Mouse (Mus musculus) forebrain, embryonic 16.5 days (tissue): Measurements from ENCODE around the gene Fgf7. TPM values are rescaled to one million over a fixed set of nuclear protein-coding genes. Genes with fewer than 3 reads are reported as not detected.

ENCODE experiments used
- ATAC-seq: fragments of 200-750 bp; cut with Nextera tagmentation; 2 replicates; pipeline ENCODE4 v1.8.0; 2017; ENCODE audit warnings: mild to moderate bottlenecking, moderate library complexity
- H3K27ac ChIP-seq: fragments of 300-500 bp; sonication (generic); 2 replicates; pipeline ENCODE4 v1.5.1; 2014; ENCODE audit warnings: low read length, control low read depth
- H3K27me3 ChIP-seq: fragments of 300-500 bp; sonication (generic); replicated peaks from 2 replicates; pipeline ENCODE4 v1.6.1; 2014; ENCODE audit warnings: low read length; ENCODE audit not compliant: control insufficient read depth, insufficient read depth
- H3K36me3 ChIP-seq: fragments of 300-500 bp; sonication (generic); 2 replicates; pipeline ENCODE4 v1.6.1; 2014; ENCODE audit not compliant: control insufficient read depth, insufficient read depth
- H3K4me1 ChIP-seq: fragments of 300-500 bp; sonication (generic); replicated peaks from 2 replicates; pipeline ENCODE4 v1.6.1; 2014; ENCODE audit warnings: low read length; ENCODE audit not compliant: control insufficient read depth, insufficient read depth
- H3K4me2 ChIP-seq: fragments of 300-500 bp; sonication (generic); 2 replicates; pipeline ENCODE4 v1.6.1; 2014; ENCODE audit warnings: mild to moderate bottlenecking, low read length, control low read depth
- H3K4me3 ChIP-seq: fragments of 300-500 bp; sonication (generic); replicated peaks from 2 replicates; pipeline ENCODE4 v1.5.1; 2014; ENCODE audit warnings: mild to moderate bottlenecking, low read length, control low read depth
- H3K9ac ChIP-seq: fragments of 300-500 bp; sonication (generic); replicated peaks from 2 replicates; pipeline ENCODE4 v1.6.1; 2014; ENCODE audit warnings: low read depth, low read length, control low read depth
- H3K9me3 ChIP-seq: fragments of 300-500 bp; sonication (generic); 2 replicates; pipeline ENCODE4 v1.6.1; 2016; ENCODE audit warnings: low read length; ENCODE audit not compliant: control insufficient read depth
- WGBS: fragments of 180-500 bp; shearing (Covaris S2); extraction: QIAGEN DNeasy Blood & Tissue Kit; methylation state at CpG from one replicate; pipeline ENCODE4 v1.1.7; 2014; 5-methylcytosine and 5-hydroxymethylcytosine counted together
- polyA plus RNA-seq: library from polyadenylated mRNA; unstranded; fragments of >200 nt; fragmentation: Nextera tagmentation; extraction: Ambion mirVana; gene quantifications from 2 replicates; pipeline ENCODE4 v1.2.1, GENCODE M21; 2015

The Fgf7 gene
- polyA plus RNA-seq, 1 experiment from 2014 or later, result 0.77 TPM

GRCm38 (mm10) chr2:126079086-126079485 lies 44.6 kb downstream of the Fgf7 start:
- no peak overlapping the region for H3K9ac ChIP-seq
- H3K36me3 ChIP-seq, result no peaks in the 10 kb centered on the region
- no peak for ATAC-seq
- no peaks in the 10 kb centered on the region for H3K9me3 ChIP-seq
- 75% methylated on average over 2 of the region's 2 CpGs for WGBS
- no peak overlapping the region for H3K4me2 ChIP-seq
- no peak overlapping the region for H3K27ac ChIP-seq
- H3K4me3 ChIP-seq, result no peak overlapping the region
- no peaks in the 10 kb centered on the region for H3K27me3 ChIP-seq
- no peaks in the 10 kb centered on the region for H3K4me1 ChIP-seq

- no peak for ATAC-seq
- H3K27me3 ChIP-seq, result no peaks in the 10 kb centered on the region
Measured at GRCm38 (mm10) chr2:126084326-126084725, 49.9 kb downstream of the Fgf7 start.

GRCm38 (mm10) chr2:126086187-126086586 lies 51.7 kb downstream of the Fgf7 start:
- H3K9me3 ChIP-seq, result no peaks in the 10 kb centered on the region
- no peaks in the 10 kb centered on the region for H3K4me1 ChIP-seq
- no peak for ATAC-seq
- H3K27me3 ChIP-seq, result no peaks in the 10 kb centered on the region
- no peak overlapping the region for H3K9ac ChIP-seq
- no peak overlapping the region for H3K4me2 ChIP-seq
- H3K27ac ChIP-seq, result no peak overlapping the region
- WGBS, result 75% methylated on average over 8 of the region's 8 CpGs
- no peak overlapping the region for H3K4me3 ChIP-seq
- no peaks in the 10 kb centered on the region for H3K36me3 ChIP-seq

More at GRCm38 (mm10) chr2:126084326-126084725, 49.9 kb downstream of the Fgf7 start:
- H3K4me3 ChIP-seq, result no peak overlapping the region
- H3K9me3 ChIP-seq, result no peaks in the 10 kb centered on the region
- H3K27ac ChIP-seq, result no peak overlapping the region
- no peaks in the 10 kb centered on the region for H3K4me1 ChIP-seq
- no peak overlapping the region for H3K4me2 ChIP-seq
- H3K36me3 ChIP-seq, result no peaks in the 10 kb centered on the region
- WGBS, result 80% methylated on average over 3 of the region's 3 CpGs
- no peak overlapping the region for H3K9ac ChIP-seq

GRCm38 (mm10) chr2:126090432-126090831 lies 56.0 kb downstream of the Fgf7 start:
- H3K9me3 ChIP-seq, result no peaks in the 10 kb centered on the region

GRCm38 (mm10) chr2:126094616-126095015 lies 60.2 kb downstream of the Fgf7 start:
- no peaks in the 10 kb centered on the region for H3K27me3 ChIP-seq
- H3K9me3 ChIP-seq, result no peaks in the 10 kb centered on the region
- no peak for ATAC-seq
- no peaks in the 10 kb centered on the region for H3K4me1 ChIP-seq
- H3K4me2 ChIP-seq, result no peak overlapping the region
- H3K27ac ChIP-seq, result no peak overlapping the region
- WGBS, result 89% methylated on average over 4 of the region's 4 CpGs
- no peak overlapping the region for H3K4me3 ChIP-seq
- no peaks in the 10 kb centered on the region for H3K36me3 ChIP-seq
- no peak overlapping the region for H3K9ac ChIP-seq

More at GRCm38 (mm10) chr2:126090432-126090831, 56.0 kb downstream of the Fgf7 start:
- no peak for ATAC-seq
- no peaks in the 10 kb centered on the region for H3K27me3 ChIP-seq
- H3K36me3 ChIP-seq, result no peaks in the 10 kb centered on the region
- H3K9ac ChIP-seq, result no peak overlapping the region
- WGBS, result 62% methylated on average over 5 of the region's 5 CpGs
- H3K27ac ChIP-seq, result no peak overlapping the region
- H3K4me3 ChIP-seq, result no peak overlapping the region
- H3K4me1 ChIP-seq, result no peaks in the 10 kb centered on the region
- no peak overlapping the region for H3K4me2 ChIP-seq

Other genes starting within 250 kb of the Fgf7 start
- gene Galk2, start 175.5 kb upstream of the Fgf7 start, polyA plus RNA-seq, result 24.9 and 27.9 TPM in 2 replicates
- gene Cops2, start 175.5 kb upstream of the Fgf7 start, polyA plus RNA-seq, result 63.6 and 80.4 TPM in 2 replicates
- gene Fam227b, start 117.3 kb downstream of the Fgf7 start, polyA plus RNA-seq, result not detected in 2 replicates
- 24.9 and 25.0 TPM in 2 replicates for gene Dtwd1, start 117.5 kb downstream of the Fgf7 start, polyA plus RNA-seq
- gene Gm17555, start 180.4 kb downstream of the Fgf7 start, polyA plus RNA-seq, result 0.19 TPM in 1 of 2 replicates, not detected in the other